Mouse (Mus musculus) activated CD4-positive, CD25-positive, alpha-beta regulatory T cell, adult 4 months (primary cell): ENCODE measurements around the gene Fbln1. TPM values are rescaled to one million over a fixed set of nuclear protein-coding genes. Genes with fewer than 3 reads are reported as not detected.

ENCODE experiments used
- ATAC-seq: one replicate; pipeline ENCODE4 v1.8.0; 2017
- polyA plus RNA-seq, 2 experiments: library from polyadenylated mRNA; unstranded; fragments of 100-300 nt; shearing (Covaris generic); gene quantifications; one replicate each; pipeline ENCODE4 v1.2.1; 2017

The Fbln1 gene
- polyA plus RNA-seq, 2 experiments from 2014 or later = 0.13 to 0.29 TPM

DNA sequence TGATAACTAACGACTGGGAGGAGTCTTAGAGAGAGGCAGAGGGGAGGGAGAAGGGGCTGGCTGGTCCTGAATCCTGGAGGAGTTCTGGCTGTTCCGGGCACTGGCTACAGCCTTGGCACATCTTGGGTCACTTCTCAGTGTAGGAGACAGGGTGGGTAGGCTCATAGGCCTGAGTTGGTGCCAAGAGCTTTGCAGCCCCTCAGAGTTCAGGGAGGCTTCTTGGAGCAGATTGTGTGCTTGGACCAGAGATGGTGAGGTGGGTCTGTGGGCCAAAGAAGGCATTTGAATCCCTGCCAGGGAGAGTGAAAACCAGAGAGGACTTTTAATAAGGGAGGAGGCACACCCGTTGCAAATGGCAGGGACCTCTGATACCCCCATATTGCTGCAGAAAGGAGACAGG, 1.3 kb downstream of the Fbln1 start:
- ATAC-seq = no peak

DNA sequence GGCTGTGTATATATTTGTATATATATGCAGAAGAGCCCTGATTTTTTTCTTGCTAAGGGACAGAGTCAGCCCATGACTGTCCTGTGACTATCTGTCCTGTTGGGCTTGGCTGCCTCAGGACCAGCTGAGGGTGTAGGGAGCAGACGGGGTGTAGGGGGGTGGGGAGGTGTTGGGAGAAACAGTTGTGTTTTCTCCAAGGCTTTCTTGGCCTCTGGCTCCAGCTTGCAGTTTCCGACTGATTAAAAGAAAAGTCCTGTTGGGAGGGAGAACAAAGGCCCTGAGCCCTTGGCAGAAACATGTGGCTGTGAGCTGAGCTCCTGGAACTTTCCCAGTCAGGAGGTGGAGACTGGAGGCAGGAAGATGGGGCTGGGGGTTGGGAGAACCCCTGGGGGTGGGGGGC, 2.0 kb downstream of the Fbln1 start:
- ATAC-seq = no peak

DNA sequence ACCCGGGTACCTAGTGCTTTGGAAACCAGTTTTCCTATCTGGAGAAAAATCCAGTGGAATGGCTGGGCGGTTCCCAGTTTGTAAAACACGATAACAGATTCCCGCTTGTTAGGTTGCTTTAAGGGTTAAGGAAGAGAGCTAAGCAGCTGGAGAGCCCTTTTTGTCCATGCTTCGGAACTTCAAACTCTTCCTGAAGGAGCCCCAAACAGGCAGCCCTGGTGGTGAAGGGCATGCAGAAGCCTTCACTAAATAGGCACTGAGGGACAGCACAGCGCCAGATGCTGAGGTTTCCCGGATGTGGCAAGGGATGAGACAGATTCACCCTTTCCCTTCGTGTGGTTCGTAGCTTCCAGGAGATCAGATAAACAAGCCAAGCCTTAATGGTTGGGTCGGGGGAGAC, 2.6 kb downstream of the Fbln1 start:
- no peak for ATAC-seq

DNA sequence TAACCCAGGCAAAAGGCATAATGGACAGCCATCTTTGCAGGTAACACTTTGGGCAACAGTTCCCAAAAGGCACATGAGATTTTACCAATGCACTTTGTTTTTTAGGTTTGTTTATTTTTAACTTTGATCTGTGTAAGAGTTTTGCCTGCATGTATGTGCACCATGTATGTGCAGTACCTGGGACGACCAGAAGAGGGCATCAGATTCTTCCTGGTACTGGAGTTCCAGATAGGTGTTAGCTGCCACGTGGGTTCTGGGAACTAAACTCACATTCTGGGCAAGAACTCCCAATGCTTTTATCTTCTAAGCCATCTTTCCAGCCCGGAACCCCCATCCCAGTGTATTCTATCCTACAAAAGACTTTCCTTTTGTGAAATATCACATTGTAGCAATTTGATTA, 3.6 kb downstream of the Fbln1 start:
- no peak for ATAC-seq

DNA sequence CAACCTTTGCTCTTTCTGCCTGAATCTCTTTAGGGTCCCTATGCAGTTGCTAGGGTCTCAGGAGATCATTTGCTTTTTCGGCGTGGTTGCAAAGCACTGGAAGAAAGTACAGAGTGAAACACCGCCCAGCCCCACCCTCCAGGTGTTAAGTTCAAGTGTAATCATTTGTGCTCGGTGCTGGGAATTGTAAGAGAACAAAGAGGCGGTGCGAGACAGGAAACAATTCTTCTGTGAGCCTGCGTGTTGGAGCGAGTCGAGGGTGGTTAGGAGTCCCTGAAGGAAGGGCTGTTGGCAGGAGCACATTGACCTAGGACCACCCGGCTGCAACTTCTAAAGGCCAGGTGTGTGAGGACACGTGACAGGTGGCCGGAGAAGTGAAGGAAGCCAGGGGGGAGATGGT, 4.9 kb downstream of the Fbln1 start:
- no peak for ATAC-seq

DNA sequence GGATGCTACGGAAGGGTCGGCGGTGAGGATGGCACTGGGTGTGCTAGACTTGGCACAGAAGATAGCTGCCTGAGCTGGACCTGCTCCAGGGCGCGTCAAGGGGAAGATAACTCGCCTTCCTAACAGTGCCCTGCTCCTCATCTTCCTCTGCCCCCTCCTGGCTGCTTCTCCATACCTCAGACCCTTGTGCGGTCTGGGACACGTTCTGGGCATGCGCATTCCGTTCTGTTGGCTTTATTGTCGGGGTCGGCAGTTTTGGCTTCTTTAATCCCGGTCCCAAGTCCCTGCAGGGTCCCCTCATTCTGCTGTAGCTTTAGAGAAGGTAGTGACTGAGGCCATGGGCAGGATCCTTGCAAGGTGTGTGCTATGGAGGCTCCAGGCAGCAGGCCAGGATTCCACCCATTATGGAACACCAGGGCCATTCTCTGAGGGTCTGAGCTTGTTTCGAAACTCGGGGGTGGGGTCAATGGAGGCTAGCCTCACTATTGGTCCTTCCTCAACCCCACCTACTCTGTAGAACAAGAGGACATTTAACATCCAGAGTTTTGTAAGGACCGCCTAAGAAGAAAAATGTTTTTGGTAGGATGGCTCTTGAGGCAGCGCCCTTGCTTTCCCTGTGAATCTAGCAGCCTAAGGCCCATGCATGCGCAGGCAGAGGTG, 5.5 kb downstream of the Fbln1 start:
- ATAC-seq = no peak

DNA sequence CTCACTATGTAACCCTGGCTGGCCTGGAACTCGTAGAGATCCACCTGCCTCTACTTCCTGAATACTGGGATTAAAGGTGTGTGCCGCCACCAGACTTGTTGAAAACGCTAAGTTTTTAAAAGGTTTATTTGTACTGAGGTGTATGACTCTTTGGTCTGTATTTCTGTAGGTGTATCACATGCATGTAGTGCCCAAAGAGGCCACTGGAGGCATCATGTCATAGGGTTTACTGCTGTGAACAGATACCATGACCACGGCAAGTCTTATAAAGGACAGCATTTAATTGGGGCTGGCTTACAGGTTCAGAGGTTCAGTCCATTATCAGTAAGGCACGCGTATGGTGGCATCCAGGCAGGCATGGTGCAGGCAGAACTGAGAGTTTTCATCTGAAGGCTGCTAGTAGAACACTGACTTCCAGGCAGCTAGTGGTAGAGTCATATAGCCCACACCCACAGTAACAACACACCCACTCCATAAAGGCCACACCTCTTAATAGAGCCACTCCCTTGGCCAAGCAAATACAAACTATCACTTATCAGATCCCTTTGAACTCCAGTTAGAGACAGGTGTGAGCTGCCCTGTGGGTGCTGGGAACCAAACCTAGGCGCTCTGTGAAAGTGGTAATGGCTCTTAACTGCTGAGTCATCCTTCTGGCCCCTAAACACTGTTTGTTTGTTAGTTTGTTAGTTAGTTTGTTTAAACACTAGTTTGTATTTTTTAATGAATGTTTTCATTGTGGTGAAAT, 10.5 kb downstream of the Fbln1 start:
- no peak for ATAC-seq

DNA sequence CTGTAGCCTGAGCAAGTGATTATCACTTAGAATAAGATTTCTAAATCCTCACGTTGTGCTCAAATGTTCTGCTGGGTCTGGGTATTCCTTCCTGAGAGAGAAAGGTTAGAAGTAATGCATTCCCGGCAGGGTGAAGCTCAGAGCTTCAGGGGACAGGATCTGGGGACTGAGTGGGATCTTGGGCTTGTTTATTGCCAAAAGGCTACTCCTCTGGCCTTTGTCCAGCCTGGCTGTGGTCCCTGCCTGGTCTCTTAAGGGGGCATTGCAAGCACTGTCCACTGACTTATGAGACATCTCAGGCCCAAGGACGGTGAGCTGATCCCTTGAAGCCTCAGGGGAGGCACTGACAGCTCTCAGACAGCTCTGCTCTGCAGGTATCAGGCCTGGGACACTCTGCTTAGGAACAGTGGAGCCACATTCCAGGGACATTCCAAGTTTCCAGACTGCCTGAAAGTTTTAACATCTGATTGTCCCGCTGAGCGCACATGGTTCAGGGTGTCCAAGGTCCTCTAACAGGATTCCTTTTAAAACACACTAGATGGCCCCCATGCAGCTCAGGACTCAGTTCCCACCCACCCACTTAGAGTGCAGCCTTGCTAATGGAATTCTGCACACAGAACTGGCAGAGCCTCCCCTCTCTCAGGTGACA, 13.0 kb downstream of the Fbln1 start:
- ATAC-seq = no peak

DNA sequence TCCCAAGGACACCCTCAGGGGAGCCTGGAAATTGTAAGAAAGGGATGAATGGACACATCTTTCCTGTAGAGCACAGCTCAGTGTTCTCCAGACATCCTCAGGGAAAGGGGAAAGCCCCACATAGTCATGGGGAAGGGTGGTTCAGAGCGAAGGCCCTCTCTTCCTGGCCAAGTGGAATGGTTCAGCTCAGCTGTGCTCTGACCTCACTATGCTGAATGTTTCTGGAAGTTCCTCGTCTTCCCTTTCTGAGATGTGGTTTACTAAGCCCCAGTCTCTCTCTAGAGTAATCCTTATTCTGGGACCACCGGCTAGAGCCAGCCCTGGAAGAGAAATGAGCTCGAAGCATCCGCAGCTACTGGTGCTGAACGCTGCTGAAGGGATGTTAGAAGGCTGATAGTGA, 14.6 kb downstream of the Fbln1 start:
- ATAC-seq = no peak

DNA sequence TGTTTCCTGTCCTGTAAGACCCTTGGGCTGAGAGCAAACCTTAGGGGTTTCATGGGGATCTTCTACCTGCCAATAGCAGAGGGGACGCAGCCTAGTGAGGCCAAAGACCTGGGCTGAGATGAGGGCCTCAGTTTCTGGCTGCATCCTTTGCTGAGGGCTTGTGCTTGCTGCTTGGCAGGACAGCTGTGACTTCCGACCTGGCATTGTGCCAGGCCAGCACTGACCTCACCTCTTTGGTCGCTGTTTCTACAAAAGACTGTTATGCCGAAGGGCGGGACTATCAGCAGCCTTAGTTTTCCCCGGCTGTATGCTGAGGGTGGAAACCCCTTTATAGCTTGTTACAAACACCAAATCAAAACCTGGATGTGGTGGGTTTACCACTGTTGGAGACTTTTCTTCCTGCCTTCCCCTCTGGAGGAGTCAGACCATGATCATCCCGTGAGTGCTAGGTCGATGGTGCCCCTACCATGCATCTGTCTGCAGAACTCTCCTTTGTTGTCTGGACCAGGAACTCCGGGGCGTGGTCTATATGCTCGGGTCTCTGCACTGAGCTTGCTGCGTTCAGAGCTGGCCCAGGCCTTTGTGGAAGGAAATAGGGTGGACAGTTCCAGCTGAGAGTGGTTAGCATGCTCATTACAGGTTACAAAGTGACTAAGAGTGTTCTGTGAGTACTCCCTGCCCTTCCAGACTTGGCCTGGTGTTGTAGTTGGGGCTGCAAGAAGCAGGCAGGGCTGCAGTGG, 15.5 kb downstream of the Fbln1 start:
- ATAC-seq = no peak

DNA sequence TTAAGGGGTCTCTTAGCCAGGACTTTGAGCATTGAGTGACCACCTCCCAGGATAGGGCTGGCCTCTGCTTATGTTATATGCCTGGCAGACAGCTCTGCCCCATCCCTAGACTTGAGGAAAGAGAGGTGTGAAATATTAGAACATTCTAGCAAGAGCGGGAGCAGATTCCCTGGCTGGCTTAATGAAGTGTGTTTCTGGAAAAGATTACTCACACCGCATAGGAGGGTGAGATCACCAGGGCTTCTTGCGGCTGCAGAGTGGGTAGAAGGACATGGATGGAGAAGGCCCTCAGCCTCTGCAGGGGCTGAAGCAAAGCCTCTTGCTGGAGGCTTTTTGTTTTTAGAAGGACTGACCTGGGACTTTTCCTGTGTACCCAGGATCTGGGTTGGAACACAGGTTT, 19.9 kb downstream of the Fbln1 start:
- ATAC-seq = no peak

DNA sequence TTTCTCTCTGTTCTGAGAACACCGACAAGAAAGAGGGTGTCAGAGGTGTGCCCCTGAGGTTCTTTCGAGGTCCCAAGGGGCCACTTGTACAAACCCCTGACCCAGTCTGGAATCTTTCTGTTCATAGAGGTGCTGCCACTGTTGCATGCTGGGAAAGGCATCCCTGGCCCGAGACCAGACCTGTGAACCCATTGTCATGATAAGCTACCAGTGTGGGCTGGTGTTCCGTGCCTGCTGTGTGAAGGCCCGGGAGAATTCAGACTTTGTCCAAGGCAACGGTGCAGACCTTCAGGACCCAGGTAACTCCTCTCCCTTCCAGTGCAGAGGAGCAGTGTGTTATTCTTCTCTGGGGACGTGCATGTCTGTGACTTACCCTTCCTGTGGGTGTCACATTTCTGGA, 21.1 kb downstream of the Fbln1 start:
- no peak for ATAC-seq

DNA sequence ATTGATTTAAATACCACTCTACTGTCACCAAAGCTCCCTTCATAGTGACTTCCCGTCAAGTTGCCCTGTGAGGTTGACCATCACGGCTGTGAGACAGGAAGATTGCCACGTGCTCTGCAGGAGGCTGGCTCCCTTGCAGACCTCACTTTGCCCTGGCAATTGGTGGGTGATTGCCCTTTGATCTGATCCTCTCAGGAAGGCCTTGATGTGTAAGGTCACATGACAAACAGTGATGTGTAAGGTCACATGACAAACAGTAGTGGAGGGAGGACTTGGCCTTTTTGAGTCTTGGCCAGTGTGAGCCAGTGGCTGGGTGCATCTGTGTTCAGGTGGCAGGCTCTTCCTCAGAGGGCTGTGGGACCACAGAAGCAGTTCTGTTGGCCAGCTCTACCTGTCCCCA, 22.8 kb downstream of the Fbln1 start:
- ATAC-seq = no peak

DNA sequence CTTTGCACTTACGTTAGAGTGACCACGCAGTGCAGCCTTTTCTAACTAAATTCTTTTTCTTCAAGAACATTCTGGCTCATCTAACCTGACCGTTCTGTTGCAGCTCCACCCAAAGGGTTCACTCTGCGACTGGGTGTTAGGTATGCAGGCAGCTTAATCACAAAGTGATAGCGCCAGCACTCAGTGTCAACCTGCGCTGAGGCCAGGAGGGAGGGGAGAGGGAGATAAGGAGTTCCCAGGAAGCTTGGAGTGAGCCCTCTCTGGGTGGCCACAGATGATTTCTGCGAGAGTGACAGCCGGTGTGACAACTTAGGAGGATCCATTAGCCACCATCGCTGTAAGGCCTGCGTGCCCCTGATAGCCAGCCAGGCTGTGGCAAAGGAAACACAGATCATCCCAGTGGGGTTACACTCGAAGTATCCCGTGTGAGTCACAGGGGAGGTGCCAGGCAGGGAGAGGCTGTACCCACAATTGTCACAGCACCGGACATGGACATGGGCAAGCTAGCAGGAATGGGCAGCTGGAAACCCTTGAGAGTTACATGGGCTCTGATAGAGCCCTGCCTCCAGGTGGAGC, 24.3 kb downstream of the Fbln1 start:
- ATAC-seq = no peak

DNA sequence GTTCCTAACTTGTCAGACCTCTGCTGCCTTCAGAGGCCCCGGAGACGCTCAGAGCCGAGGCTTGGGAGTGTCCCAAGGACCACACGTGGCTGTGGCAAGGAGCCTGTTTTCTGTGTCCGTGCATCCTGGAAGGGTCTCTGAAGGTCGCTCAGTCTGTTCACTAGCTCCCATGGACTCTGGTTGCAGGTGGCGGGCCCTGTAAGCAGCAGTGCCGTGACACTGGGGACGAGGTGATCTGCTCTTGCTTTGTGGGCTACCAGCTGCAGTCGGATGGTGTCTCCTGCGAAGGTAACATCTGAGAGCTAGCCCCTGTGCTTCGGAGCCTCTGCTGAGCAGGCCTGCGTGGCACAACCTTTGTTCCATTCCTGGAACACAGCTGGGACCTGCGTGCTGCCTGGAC, 24.9 kb downstream of the Fbln1 start:
- ATAC-seq = no peak

DNA sequence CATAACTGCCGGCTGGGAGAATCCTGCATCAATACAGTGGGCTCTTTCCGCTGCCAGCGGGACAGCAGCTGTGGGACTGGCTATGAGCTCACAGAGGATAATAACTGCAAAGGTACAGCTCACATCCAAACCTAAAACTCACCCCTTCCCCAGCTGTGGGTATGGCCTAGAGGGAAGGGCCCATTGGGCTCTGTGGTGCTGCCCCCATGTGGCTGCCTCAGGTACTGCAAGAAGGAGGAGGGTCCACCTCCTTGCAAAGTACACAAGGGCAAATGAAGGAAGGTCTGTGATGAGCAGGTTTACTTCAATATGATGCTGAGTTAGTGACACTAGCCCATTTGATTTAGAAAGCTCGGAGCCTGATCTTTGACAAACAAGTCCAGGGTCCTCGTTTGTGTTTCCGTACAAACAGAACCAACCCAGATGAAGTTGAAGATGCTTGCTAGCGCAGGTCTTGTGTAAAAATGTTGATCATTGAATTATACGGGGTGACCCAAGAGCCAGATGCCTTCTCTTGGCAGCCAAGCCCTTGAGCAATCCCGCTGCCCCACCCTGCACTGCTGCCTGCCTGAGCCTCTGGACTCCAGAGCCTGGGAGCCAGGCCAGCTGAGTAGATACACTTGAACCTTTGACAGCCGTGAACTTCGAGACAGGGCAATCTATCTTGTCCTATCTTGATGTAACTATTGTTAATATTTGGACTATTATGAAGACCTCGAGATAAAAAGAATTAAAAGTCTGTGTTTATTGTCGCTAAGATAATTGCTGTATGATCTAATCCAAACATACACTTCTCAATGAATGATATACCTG, 25.9 kb downstream of the Fbln1 start:
- no peak for ATAC-seq

DNA sequence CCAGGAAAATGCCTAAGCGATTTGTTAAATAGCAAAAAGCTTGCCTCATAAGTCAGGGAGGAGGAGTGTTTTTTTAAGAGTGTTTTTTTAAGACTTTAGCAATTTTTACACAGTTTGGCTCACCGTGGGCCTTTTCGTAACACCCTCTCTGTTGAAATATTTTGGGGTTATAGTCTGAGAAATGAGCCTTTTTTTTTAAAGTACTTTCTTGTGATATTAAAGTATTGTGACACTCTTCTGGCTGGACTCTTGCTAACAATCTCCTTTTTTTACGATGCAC, 26.4 kb downstream of the Fbln1 start:
- no peak for ATAC-seq

DNA sequence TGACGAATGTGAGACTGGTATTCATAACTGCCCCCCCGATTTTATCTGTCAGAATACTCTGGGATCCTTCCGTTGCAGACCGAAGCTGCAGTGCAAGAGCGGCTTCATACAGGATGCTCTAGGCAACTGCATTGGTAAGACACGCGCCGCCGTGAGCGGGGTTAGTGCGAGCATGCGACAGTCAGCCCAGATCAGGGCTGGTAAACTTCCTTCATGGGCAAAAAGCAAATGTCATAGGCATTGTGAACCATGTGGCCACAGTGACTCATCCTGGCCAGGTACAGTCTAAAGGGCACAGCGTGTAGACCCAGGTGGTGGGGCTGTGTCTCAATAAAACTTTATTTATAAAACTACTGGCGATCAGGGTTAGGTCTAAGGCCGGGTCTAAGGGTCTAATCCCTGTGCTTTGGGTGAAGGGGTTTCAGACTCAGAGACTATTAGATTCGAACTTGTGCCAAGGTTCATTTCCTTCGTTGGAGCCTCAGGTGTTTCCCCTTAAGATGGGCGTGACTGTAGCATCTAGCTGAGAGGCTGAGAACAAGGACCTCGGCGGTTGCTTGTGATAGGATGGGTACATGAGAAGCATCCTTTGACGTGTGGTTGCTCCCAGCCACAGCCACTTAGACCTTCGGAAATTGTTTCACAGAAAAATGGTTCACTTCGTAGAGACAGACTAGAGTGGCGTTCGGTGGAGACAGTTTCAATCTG, 26.9 kb downstream of the Fbln1 start:
- ATAC-seq = peak; percentile 91

DNA sequence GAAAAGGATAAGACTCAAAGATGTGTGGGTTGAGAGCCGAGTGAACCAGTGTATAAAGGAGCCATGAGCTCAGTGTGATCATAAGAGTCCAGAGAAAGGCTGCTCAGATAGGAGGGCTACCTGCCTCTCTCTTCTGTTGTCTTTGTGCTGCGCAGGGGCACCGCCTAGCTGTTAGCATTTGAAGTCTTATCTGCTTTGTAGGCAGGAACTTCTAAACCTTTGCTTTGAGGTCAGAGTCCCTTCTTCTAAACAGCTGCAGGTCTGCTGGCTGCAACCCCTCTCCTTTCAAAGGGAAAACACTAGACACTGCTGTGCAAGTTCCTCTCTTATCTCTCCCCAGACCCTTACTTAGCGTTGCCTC, 27.5 kb downstream of the Fbln1 start:
- peak; percentile 57 for ATAC-seq

DNA sequence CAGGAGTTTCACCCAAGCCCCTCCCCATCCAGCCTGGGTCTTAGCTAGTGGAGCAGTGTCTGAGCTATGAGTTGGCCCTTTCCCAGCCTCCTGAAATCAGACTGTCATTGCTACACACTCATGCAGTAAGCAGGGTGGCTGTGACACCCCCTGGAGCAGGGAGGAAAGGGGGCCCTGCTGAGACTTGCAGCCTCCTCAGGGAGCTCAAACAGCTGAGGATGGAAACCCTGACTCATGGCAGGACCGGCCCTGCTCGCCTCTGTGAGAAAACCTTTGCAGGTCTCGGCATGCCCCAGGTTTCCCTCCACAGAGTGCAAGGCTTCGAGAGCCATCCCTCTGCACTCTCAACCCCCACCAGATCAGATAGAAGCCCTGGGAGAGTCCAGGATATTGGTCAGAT, 27.9 kb downstream of the Fbln1 start:
- ATAC-seq = no peak

DNA sequence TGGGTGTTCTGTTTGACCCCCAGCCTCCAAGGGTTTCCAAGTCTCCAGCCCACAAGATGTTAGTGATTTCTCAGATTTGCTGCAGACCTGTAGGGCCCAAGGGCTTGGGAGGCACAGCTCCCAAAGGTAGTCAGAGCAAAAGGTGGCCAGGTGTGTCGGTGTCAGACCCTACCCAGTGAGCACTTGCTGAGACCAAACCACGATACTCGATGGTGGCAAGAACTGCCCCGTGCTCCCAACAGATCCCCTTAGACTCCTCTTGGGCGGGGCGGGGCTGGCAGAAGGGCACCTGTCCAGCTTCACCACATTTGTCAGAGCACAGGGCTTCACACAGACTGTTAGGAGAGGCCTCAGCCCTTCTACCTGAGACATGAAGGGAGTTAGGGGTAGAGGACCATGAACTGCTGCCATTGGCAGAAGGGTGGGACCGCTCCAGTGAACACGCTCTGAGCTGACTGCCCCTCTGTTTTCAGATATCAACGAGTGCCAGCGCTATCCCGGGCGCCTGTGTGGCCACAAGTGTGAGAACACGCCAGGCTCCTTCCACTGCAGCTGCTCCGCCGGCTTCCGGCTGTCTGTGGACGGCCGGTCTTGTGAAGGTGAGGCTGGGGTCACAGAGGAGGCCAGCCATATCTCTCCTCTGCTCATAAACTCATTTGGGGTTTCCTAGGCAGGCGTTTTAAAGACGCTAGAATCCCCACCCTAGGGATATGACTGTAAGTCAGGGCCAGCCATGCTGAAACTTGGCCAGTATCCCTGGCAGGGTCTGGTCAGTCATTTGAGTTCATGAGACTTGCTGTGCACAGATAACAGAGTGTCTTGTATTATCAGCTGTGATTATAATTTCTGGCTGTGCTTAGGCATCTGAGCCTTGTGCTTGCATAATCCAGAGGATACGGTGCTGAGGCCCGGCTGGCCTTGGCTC, 33.3 kb downstream of the Fbln1 start:
- ATAC-seq = no peak
